Mouse (Mus musculus) embryonic stem cell, embryonic (primary cell): ENCODE data around the gene Nfasc.

Source experiments
- CTCF ChIA-PET, 4 experiments: fragments of 300-600 bp in 2 of 4; fragments of 350-600 bp in 2 of 4; sonication (Branson Sonifier 250); formaldehyde crosslinking; loops; one replicate each; lab custom pipeline; 2022; ENCODE audit warnings: inconsistent platforms in 2 of 4; lab: Charles Lee
- POLR2A ChIA-PET, 4 experiments: fragments of 300-600 bp in 2 of 4; fragments of 350-600 bp in 2 of 4; sonication (Branson Sonifier 250); formaldehyde crosslinking; loops; one replicate each; lab custom pipeline; 2022; ENCODE audit warnings: antibody characterized with exemption in 4 of 4, inconsistent platforms in 1 of 4; lab: Charles Lee

The Nfasc gene

GRCm38 (mm10) chr1:132629611-132630370 is 111.8 kb downstream of the Nfasc start:
- ChIA-PET POLR2A (no interaction called here), CTCF (interaction anchor here in 1 of 4 experiments (0.8 kb wide), 1 partner anchor 21 kb away, joined by 4 read pairs; no protein-coding TSS in a partner anchor)

GRCm38 (mm10) chr1:132628599-132628998 is 113.0 kb downstream of the Nfasc start:
- POLR2A ChIA-PET, result no interaction called here
- CTCF ChIA-PET, result interaction anchor here in 2 of 4 experiments (0.6 to 1.1 kb wide), 2 partner anchors 19 to 108 kb away, joined by 3 read pairs; no protein-coding TSS in a partner anchor

GRCm38 (mm10) chr1:132628183-132628582 is 113.4 kb downstream of the Nfasc start:
- ChIA-PET POLR2A (no interaction called here), CTCF (interaction anchor here in 2 of 4 experiments (0.6 to 1.1 kb wide), 2 partner anchors 19 to 108 kb away, joined by 3 read pairs; no protein-coding TSS in a partner anchor)

GRCm38 (mm10) chr1:132626125-132626756 is 115.4 kb downstream of the Nfasc start:
- ChIA-PET CTCF (interaction anchor here in 3 of 4 experiments (0.5 to 4.3 kb wide), 5 partner anchors 17 to 133 kb away, joined by 3 to 23 read pairs (median 5); no protein-coding TSS in a partner anchor), POLR2A (interaction anchor here in 1 of 4 experiments (0.8 kb wide), 1 partner anchor 248 kb away, joined by 3 read pairs; no protein-coding TSS in a partner anchor)

GRCm38 (mm10) chr1:132625034-132625433 is 116.6 kb downstream of the Nfasc start:
- POLR2A ChIA-PET, result interaction anchor here in 3 of 4 experiments (0.6 to 1.7 kb wide), 8 partner anchors 11 to 1422 kb away, joined by 3 to 7 read pairs (median 3); partner anchors contain the start of gene Cntn2 (in 1 of the 3)
- CTCF ChIA-PET, result interaction anchor here (0.6 to 4.3 kb wide), 9 partner anchors 12 to 413 kb away, joined by 3 to 23 read pairs (median 9); no protein-coding TSS in a partner anchor

- ChIA-PET CTCF (interaction anchor here (0.6 to 4.3 kb wide), 13 partner anchors 12 to 412 kb away, joined by 3 to 23 read pairs (median 3); no protein-coding TSS in a partner anchor), POLR2A (interaction anchor here (0.6 to 1.7 kb wide), 14 partner anchors 10 to 1423 kb away, joined by 3 to 7 read pairs (median 3); partner anchors contain the start of genes Cntn2 (in 1 of the 4) and Dstyk (in 1 of the 4))
These were observed 117.1 kb downstream of the Nfasc start for GRCm38 (mm10) chr1:132624466-132624865.

GRCm38 (mm10) chr1:132623641-132624336 is 117.8 kb downstream of the Nfasc start:
- ChIA-PET CTCF (interaction anchor here (0.6 to 4.3 kb wide), 8 partner anchors 14 to 1086 kb away, joined by 3 to 23 read pairs (median 3); no protein-coding TSS in a partner anchor), POLR2A (interaction anchor here (0.7 to 1.7 kb wide), 6 partner anchors 11 to 289 kb away, joined by 3 to 7 read pairs (median 4); partner anchors contain the start of gene Dstyk (in 1 of the 4))

GRCm38 (mm10) chr1:132612066-132612465 is 129.5 kb downstream of the Nfasc start:
- POLR2A ChIA-PET, result interaction anchor here in 3 of 4 experiments (0.6 to 1.7 kb wide), 5 partner anchors 9 to 140 kb away, joined by 3 to 7 read pairs (median 3); no protein-coding TSS in a partner anchor
- CTCF ChIA-PET, result interaction anchor here in 3 of 4 experiments (0.6 to 3.6 kb wide), 6 partner anchors 21 to 745 kb away, joined by 3 to 24 read pairs (median 5); no protein-coding TSS in a partner anchor

GRCm38 (mm10) chr1:132609048-132609634 is 132.5 kb downstream of the Nfasc start:
- ChIA-PET CTCF (interaction anchor here (0.5 to 3.4 kb wide), 116 partner anchors 9 to 1006 kb away, joined by 3 to 68 read pairs (median 4); partner anchors contain the start of genes Dstyk (in 1 of the 4) and Tmcc2 (in 1 of the 4)), POLR2A (interaction anchor here in 3 of 4 experiments (0.6 to 1.4 kb wide), 5 partner anchors 57 to 128 kb away, joined by 3 to 6 read pairs (median 3); no protein-coding TSS in a partner anchor)

- CTCF ChIA-PET, result interaction anchor here in 3 of 4 experiments (0.8 to 3.0 kb wide), 3 partner anchors 76 to 81 kb away, joined by 3 to 16 read pairs (median 4); no protein-coding TSS in a partner anchor
- POLR2A ChIA-PET, result interaction anchor here in 1 of 4 experiments (0.9 to 1.4 kb wide), 2 partner anchors 9 to 104 kb away, joined by 3 read pairs; no protein-coding TSS in a partner anchor
These were observed 139.4 kb downstream of the Nfasc start for GRCm38 (mm10) chr1:132602161-132602560.

- CTCF ChIA-PET, result interaction anchor here in 3 of 4 experiments (0.8 to 5.3 kb wide), 6 partner anchors 11 to 225 kb away, joined by 3 to 48 read pairs (median 11); no protein-coding TSS in a partner anchor
- POLR2A ChIA-PET, result no interaction called here
These were observed 143.6 kb downstream of the Nfasc start for GRCm38 (mm10) chr1:132598024-132598423.

GRCm38 (mm10) chr1:132595741-132596140 is 145.9 kb downstream of the Nfasc start:
- ChIA-PET POLR2A (interaction anchor here in 2 of 4 experiments (1.2 to 1.8 kb wide), 6 partner anchors 23 to 392 kb away, joined by 3 to 6 read pairs (median 4); no protein-coding TSS in a partner anchor), CTCF (interaction anchor here (0.9 to 5.3 kb wide), 22 partner anchors 9 to 206 kb away, joined by 3 to 48 read pairs (median 6); no protein-coding TSS in a partner anchor)

- ChIA-PET CTCF (interaction anchor here (0.6 to 5.3 kb wide), 38 partner anchors 8 to 205 kb away, joined by 3 to 48 read pairs (median 4); no protein-coding TSS in a partner anchor), POLR2A (interaction anchor here in 2 of 4 experiments (1.1 to 1.8 kb wide), 3 partner anchors 53 to 69 kb away, joined by 3 to 6 read pairs (median 4); no protein-coding TSS in a partner anchor)
These were observed 147.0 kb downstream of the Nfasc start for GRCm38 (mm10) chr1:132594587-132594986.

GRCm38 (mm10) chr1:132592145-132592544 is 149.5 kb downstream of the Nfasc start:
- POLR2A ChIA-PET, result interaction anchor here in 3 of 4 experiments (0.9 to 1.9 kb wide), 7 partner anchors 9 to 72 kb away, joined by 3 to 8 read pairs (median 6); no protein-coding TSS in a partner anchor
- CTCF ChIA-PET, result interaction anchor here (0.7 to 3.4 kb wide), 12 partner anchors 17 to 280 kb away, joined by 3 to 14 read pairs (median 4); no protein-coding TSS in a partner anchor

GRCm38 (mm10) chr1:132591399-132591930 is 150.1 kb downstream of the Nfasc start:
- ChIA-PET POLR2A (interaction anchor here in 2 of 4 experiments (0.8 to 1.9 kb wide), 5 partner anchors 9 to 71 kb away, joined by 4 to 8 read pairs (median 6); no protein-coding TSS in a partner anchor), CTCF (interaction anchor here (0.6 to 3.4 kb wide), 11 partner anchors 14 to 279 kb away, joined by 3 to 14 read pairs (median 5); no protein-coding TSS in a partner anchor)
